Mouse (Mus musculus): ENCODE data around the gene Ramp1.

- TF ChIP-seq POLR2A (IDR thresholded peaks at IDR 0.05; ENCODE audit: control insufficient read depth, extremely low read depth, insufficient read depth, low read length, poor library complexity) (no peak), CTCF (IDR thresholded peaks at IDR 0.05; ENCODE audit: borderline replicate concordance, control insufficient read depth, extremely low read depth, insufficient read depth, low read length, poor library complexity) (no peak)
Measured at GRCm38 (mm10) chr1:91188851-91189460, 9.3 kb downstream of the Ramp1 start.

Measured in thymus, adult 2 months (tissue).